Mouse (Mus musculus) erythroblast, embryonic 14.5 days (primary cell): Measurements from ENCODE around the gene Mllt11.

Source experiments
- GATA1 ChIP-seq: IDR thresholded peaks from 2 replicates; pipeline ENCODE4 v1.6.1; 2012; ENCODE audit warnings: low read length, inconsistent platforms, mixed read lengths
- TAL1 ChIP-seq: IDR thresholded peaks from 3 replicates; pipeline ENCODE4 v1.6.1; 2012; ENCODE audit warnings: low read length, inconsistent platforms, mixed read lengths

GRCm38 (mm10) chr3:95174011-95174592 lies 57.9 kb downstream of the Mllt11 start:
- TF ChIP-seq GATA1 = no peak
- TF ChIP-seq TAL1 = no peak
